Mouse (Mus musculus) CH12.LX (cell line): ENCODE measurements at regions not wholly inside any gene's neighbourhood (a gene's known extent, or its start where the extent isn't known, plus 50 kb on each side); places are given as distances from the start of the nearest gene placed in this dataset.

ENCODE experiments used
- DNase-seq: peaks from one replicate; pipeline ENCODE4 v3.0.0-alpha.2; 2013; ENCODE audit errors: extremely low read depth
- H3K27ac ChIP-seq: 2 replicates; pipeline ENCODE4 v1.5.1; 2012; ENCODE audit warnings: low read depth, mild to moderate bottlenecking, control low read depth, moderate library complexity; ENCODE audit not compliant: insufficient read depth
- H3K27me3 ChIP-seq: replicated peaks from 2 replicates; pipeline ENCODE3; 2012; ENCODE audit warnings: inconsistent platforms
- H3K36me3 ChIP-seq, 2 experiments: replicated peaks in 1 of 2; 2 replicates each; pipeline versions ENCODE3 to v1.6.1; 2012; ENCODE audit warnings: inconsistent platforms in 1 of 2, low read length in 1 of 2, mild to moderate bottlenecking in 1 of 2, mixed read lengths in 1 of 2, moderate library complexity in 1 of 2; ENCODE audit not compliant: control insufficient read depth in 1 of 2, insufficient read depth in 1 of 2
- H3K4me1 ChIP-seq, 2 experiments: 2 replicates each; pipeline ENCODE4 v1.6.1; 2012; ENCODE audit warnings: inconsistent platforms in 1 of 2, moderate library complexity in 1 of 2; ENCODE audit not compliant: insufficient read depth in 2 of 2, control insufficient read depth in 1 of 2
- H3K4me2 ChIP-seq: 2 replicates; pipeline ENCODE4 v1.6.1; 2012; ENCODE audit warnings: low read depth, mild to moderate bottlenecking, control low read depth; ENCODE audit not compliant: poor library complexity, insufficient read depth, severe bottlenecking
- H3K4me3 ChIP-seq, 3 experiments: fragments of 150-350 bp in 1 of 3; sonication (generic) in 1 of 3; replicated peaks in 1 of 3; 2 replicates each; pipeline versions ENCODE3 to v1.5.1; 2011 to 2012; ENCODE audit warnings: low read depth in 2 of 3, low read length in 2 of 3, mild to moderate bottlenecking in 2 of 3, moderate library complexity in 2 of 3, control low read depth in 1 of 3, improper control_type of control experiment in 1 of 3, inconsistent platforms in 1 of 3, mixed read lengths in 1 of 3; ENCODE audit not compliant: poor library complexity in 1 of 3
- H3K79me2 ChIP-seq: replicated peaks from 2 replicates; pipeline ENCODE4 v1.6.1; 2012; ENCODE audit warnings: mild to moderate bottlenecking, moderate library complexity; ENCODE audit not compliant: control insufficient read depth, poor library complexity, insufficient read depth, severe bottlenecking; ENCODE audit errors: extremely low read depth
- H3K9ac ChIP-seq: 2 replicates; pipeline ENCODE4 v1.6.1; 2012; ENCODE audit warnings: low read depth, mild to moderate bottlenecking, control low read depth, moderate library complexity; ENCODE audit not compliant: insufficient read depth
- H3K9me3 ChIP-seq: replicated peaks from 2 replicates; pipeline ENCODE3; 2012; ENCODE audit warnings: low read length, inconsistent platforms, mixed read lengths
- CHD1 ChIP-seq: IDR thresholded peaks from 2 replicates; pipeline ENCODE4 v1.6.1; 2012; ENCODE audit warnings: low read depth, low read length, improper control_type of control experiment, inconsistent platforms
- CHD2 ChIP-seq: IDR thresholded peaks from 2 replicates; pipeline ENCODE4 v1.6.1; 2011; ENCODE audit warnings: low read length, improper control_type of control experiment
- EP300 ChIP-seq: IDR thresholded peaks from 2 replicates; pipeline ENCODE4 v1.6.1; 2011; ENCODE audit warnings: low read length, improper control_type of control experiment
- GABPA ChIP-seq: IDR thresholded peaks from 2 replicates; pipeline ENCODE4 v1.6.1; 2012; ENCODE audit warnings: low read depth, low read length, improper control_type of control experiment, inconsistent platforms; ENCODE audit not compliant: insufficient replicate concordance
- HCFC1 ChIP-seq: IDR thresholded peaks from 2 replicates; pipeline ENCODE4 v1.6.1; 2012; ENCODE audit warnings: low read depth, mild to moderate bottlenecking, inconsistent platforms, low read length, improper control_type of control experiment
- JUN ChIP-seq: IDR thresholded peaks from 2 replicates; pipeline ENCODE4 v1.6.1; 2011; ENCODE audit warnings: low read depth, mild to moderate bottlenecking, low read length, improper control_type of control experiment, moderate library complexity; ENCODE audit not compliant: insufficient read depth
- KAT2A ChIP-seq: IDR thresholded peaks from 2 replicates; pipeline ENCODE4 v1.6.1; 2012; ENCODE audit warnings: low read length, improper control_type of control experiment, inconsistent platforms; ENCODE audit not compliant: insufficient replicate concordance
- MAX ChIP-seq: IDR thresholded peaks from 2 replicates; pipeline ENCODE4 v1.6.1; 2011; ENCODE audit warnings: low read length, improper control_type of control experiment
- MEF2A ChIP-seq: IDR thresholded peaks from 2 replicates; pipeline ENCODE4 v1.6.1; 2014; ENCODE audit warnings: low read depth, mild to moderate bottlenecking, inconsistent platforms, low read length, improper control_type of control experiment, borderline replicate concordance
- MXI1 ChIP-seq: IDR thresholded peaks from 2 replicates; pipeline ENCODE4 v1.6.1; 2011; ENCODE audit warnings: mild to moderate bottlenecking, low read depth, low read length, improper control_type of control experiment
- MYC ChIP-seq: IDR thresholded peaks from 2 replicates; pipeline ENCODE4 v1.6.1; 2011; ENCODE audit warnings: low read depth, mild to moderate bottlenecking, improper control_type of control experiment, low read length
- POLR2A ChIP-seq: IDR thresholded peaks from 2 replicates; pipeline ENCODE4 v1.6.1; 2011; ENCODE audit warnings: low read depth, mild to moderate bottlenecking, improper control_type of control experiment, low read length
- POLR2AphosphoS2 ChIP-seq: IDR thresholded peaks from 2 replicates; pipeline ENCODE4 v1.6.1; 2011; ENCODE audit warnings: low read depth, low read length, improper control_type of control experiment
- RCOR1 ChIP-seq: conservative IDR thresholded peaks from 2 replicates; pipeline ENCODE4 v1.6.1; 2012; ENCODE audit warnings: low read depth, mild to moderate bottlenecking, inconsistent platforms, low read length, improper control_type of control experiment
- SIN3A ChIP-seq: IDR thresholded peaks from 2 replicates; pipeline ENCODE4 v1.6.1; 2012; ENCODE audit warnings: low read length, improper control_type of control experiment, inconsistent platforms
- TBP ChIP-seq: conservative IDR thresholded peaks from 2 replicates; pipeline ENCODE4 v1.6.1; 2011; ENCODE audit warnings: low read depth, low read length, improper control_type of control experiment
- TCF12 ChIP-seq: IDR thresholded peaks from 2 replicates; pipeline ENCODE4 v1.6.1; 2014; ENCODE audit warnings: low read depth, mild to moderate bottlenecking, inconsistent platforms, low read length, improper control_type of control experiment
- UBTF ChIP-seq: IDR thresholded peaks from 2 replicates; pipeline ENCODE4 v1.6.1; 2012; ENCODE audit warnings: low read depth, mild to moderate bottlenecking, inconsistent platforms, low read length, improper control_type of control experiment, moderate library complexity
- ZKSCAN1 ChIP-seq: IDR thresholded peaks from 2 replicates; pipeline ENCODE4 v1.6.1; 2012; ENCODE audit warnings: low read depth, inconsistent platforms, low read length, improper control_type of control experiment, borderline replicate concordance
- dilution Hi-C: fragments of 300-500 bp; cut with MboI; formaldehyde crosslinking; loops from 2 replicates; pipeline ENCODE4 v1.14.3; 2020; ENCODE audit warnings: low sequenced_read_pairs; ENCODE audit not compliant: extremely low pct_unique_long_range_greater_than_20kb, extremely low pct_ligation_motif_present
- in situ Hi-C: fragments of 300-500 bp; cut with MboI; formaldehyde crosslinking; loops from 3 replicates; pipeline ENCODE4 v1.14.3; 2019; ENCODE audit warnings: low sequenced_read_pairs, low pct_ligation_motif_present, low pct_unique_long_range_greater_than_20kb, mixed read lengths

DNA sequence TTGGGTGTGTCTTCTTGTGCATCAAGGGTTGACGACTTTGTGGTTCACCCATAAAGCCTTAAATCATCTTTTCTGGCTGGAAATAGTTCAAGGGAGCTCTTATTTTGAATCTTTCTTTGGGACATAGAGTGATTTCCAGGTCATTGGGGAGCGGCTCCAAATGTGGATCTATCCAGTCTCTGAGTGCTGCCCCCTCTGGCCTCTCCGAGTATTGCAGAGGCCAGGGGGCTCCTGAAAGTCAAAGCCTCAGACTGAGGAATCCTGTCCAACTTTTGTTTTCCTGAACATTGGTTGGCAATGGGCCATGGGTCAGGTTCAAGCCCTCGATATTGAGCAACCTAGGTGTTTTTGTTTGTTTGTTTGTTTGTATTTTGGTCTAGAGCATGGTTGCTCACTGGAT, 209.7 kb upstream of the Fam19a5 start:
- DNase-seq: no peak
- dilution Hi-C loops (no loop called here), in situ Hi-C loops (no loop called here)
- no peaks in the 10 kb centered on the region for H3K4me1 ChIP-seq
- H3K9ac ChIP-seq: no peak overlapping the region
- H3K79me2 ChIP-seq: no peaks in the 10 kb centered on the region
- no peak overlapping the region for H3K27ac ChIP-seq
- TF ChIP-seq JUN (no peak), ZKSCAN1 (no peak), TBP (no peak), TCF12 (no peak), CHD1 (no peak), POLR2A (no peak), HCFC1 (no peak), MAX (no peak), UBTF (no peak), SIN3A (no peak), POLR2AphosphoS2 (no peak), MYC (no peak), GABPA (no peak), KAT2A (no peak), CHD2 (no peak), MXI1 (no peak), EP300 (no peak), MEF2A (no peak)
- H3K36me3 ChIP-seq: no peaks in the 10 kb centered on the region
- H3K27me3 ChIP-seq: no peaks in the 10 kb centered on the region
- H3K4me3 ChIP-seq: no peak overlapping the region
- peaks cover 91% of the 10 kb centered on the region for H3K9me3 ChIP-seq
- H3K4me2 ChIP-seq: no peak overlapping the region

DNA sequence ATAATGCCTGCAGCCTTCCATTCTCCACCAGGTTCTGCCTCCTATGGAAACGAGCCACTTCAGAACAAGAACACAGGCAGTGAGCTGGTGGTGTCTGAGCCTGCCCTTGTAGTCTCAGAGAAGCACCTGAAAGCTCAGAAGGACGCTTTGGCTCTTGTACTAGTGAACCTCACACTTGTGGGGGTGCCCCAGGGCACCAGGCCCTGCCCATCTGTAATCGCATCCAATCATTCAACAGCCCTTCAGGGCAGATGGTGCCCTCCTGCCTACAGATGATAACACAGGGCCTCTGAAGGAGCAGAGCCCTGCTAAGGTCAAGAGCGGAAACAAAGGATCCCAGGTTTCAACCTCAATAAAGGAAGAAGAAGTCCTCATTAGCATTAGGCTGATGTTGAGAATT, 208.8 kb upstream of the Fam19a5 start:
- Histone ChIP-seq H3K9me3 (peaks cover 90% of the 10 kb centered on the region), H3K79me2 (no peaks in the 10 kb centered on the region), H3K4me2 (no peak overlapping the region), H3K9ac (no peak overlapping the region), H3K27ac (no peak overlapping the region), H3K36me3 (no peaks in the 10 kb centered on the region), H3K4me1 (no peaks in the 10 kb centered on the region), H3K27me3 (no peaks in the 10 kb centered on the region), H3K4me3 (no peak overlapping the region)
- dilution Hi-C loops: no loop called here
- TF ChIP-seq RCOR1: no peak
- no peak for DNase-seq
- in situ Hi-C loops: no loop called here
